Mouse (Mus musculus): ENCODE data around the gene Ankk1. TPM values are rescaled to one million over a fixed set of nuclear protein-coding genes. Genes with fewer than 3 reads are reported as not detected.

The Ankk1 gene
- polyA plus RNA-seq, 1 experiment, result not detected

DNA sequence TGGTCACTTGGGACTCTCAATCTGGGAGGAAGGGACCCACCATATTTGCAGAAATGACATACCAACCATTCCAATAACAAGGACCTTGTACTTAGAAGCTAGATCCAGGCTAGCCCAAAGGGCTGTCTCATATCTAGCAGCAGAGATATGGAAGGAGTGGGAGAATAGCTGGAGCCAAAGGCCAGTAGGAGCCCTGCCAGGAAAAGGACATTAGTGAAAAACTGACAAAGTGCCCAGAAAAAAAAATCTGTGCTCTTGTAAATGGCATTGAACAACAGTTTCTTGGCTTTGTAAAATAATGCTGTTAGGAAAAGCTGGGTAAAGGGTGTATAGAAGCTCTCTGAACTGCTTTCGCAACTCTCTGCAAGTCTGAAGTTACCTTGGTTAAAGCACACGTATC is 52.9 kb downstream of the Ankk1 start:
- H3K27me3 ChIP-seq (ENCODE audit: control insufficient read depth, insufficient read depth, low read length), result no peaks in the 10 kb centered on the region
- H3K4me1 ChIP-seq (ENCODE audit: control insufficient read depth, insufficient read depth, insufficient read length), result no peaks in the 10 kb centered on the region
- no peak for DNase-seq (ENCODE audit: low read depth in 1 of 2, low spot score in 2 of 2)
- H3K36me3 ChIP-seq (ENCODE audit: control insufficient read depth, insufficient read depth, low read length), result no peaks in the 10 kb centered on the region
- no peak overlapping the region for H3K4me3 ChIP-seq (ENCODE audit: extremely low read depth, insufficient read depth, insufficient read length)
- WGBS, result 81% methylated on average over 2 of the region's 2 CpGs
- no peak for TF ChIP-seq CTCF (IDR thresholded peaks at IDR 0.05; ENCODE audit: extremely low read depth, insufficient read depth, insufficient read length, insufficient replicate concordance)
- TF ChIP-seq POLR2A (IDR thresholded peaks at IDR 0.05; ENCODE audit: low read depth, low read length), result no peak
- H3K27ac ChIP-seq (ENCODE audit: insufficient read depth, low read length), result no peak overlapping the region

DNA sequence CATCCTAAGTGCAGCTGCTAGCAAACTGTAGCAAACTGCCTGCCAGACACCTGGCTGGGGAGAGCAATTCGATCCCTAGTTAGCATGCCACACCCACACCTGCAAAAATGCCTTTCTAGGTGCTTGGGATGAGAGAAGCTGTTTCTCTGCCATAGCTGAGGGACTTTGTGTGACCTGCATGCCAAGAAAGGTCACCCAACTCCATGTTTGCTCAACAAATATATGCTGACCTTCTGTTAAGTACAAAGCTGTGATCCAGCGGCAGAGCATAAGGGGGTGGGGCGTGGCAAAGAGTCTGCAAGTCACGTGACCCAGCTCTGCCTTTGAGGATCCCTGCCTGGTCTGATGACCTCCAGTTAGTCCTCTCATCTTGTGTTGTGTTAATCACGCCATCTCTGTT is 61.1 kb downstream of the Ankk1 start:
- 22% methylated on average over 5 of the region's 5 CpGs for WGBS
- H3K4me1 ChIP-seq (ENCODE audit: control insufficient read depth, insufficient read depth, insufficient read length), result no peaks in the 10 kb centered on the region
- H3K27me3 ChIP-seq (ENCODE audit: control insufficient read depth, insufficient read depth, low read length), result no peaks in the 10 kb centered on the region
- DNase-seq (ENCODE audit: low read depth in 1 of 2, low spot score in 2 of 2), result no peak
- no peak overlapping the region for H3K4me3 ChIP-seq (ENCODE audit: extremely low read depth, insufficient read depth, insufficient read length)
- H3K27ac ChIP-seq (ENCODE audit: insufficient read depth, low read length), result no peak overlapping the region
- TF ChIP-seq CTCF (IDR thresholded peaks at IDR 0.05; ENCODE audit: extremely low read depth, insufficient read depth, insufficient read length, insufficient replicate concordance) (no peak), POLR2A (IDR thresholded peaks at IDR 0.05; ENCODE audit: low read depth, low read length) (no peak)
- H3K36me3 ChIP-seq (ENCODE audit: control insufficient read depth, insufficient read depth, low read length), result no peaks in the 10 kb centered on the region

Other genes starting within 250 kb of the Ankk1 start
- not detected in 2 replicates for gene Gm4894, start 176.5 kb downstream of the Ankk1 start, polyA plus RNA-seq (2012; rRNA removed)
- not detected in 2 replicates for gene Drd2, start 86.4 kb downstream of the Ankk1 start, polyA plus RNA-seq (2012; rRNA removed)
- 0.33 and 0.34 TPM in 2 replicates for gene Ttc12, start 59.2 kb upstream of the Ankk1 start, polyA plus RNA-seq (2012; rRNA removed)